Mouse (Mus musculus) lung, postnatal 0 days (tissue): ENCODE results near the gene Ino80b. TPM values are rescaled to one million over a fixed set of nuclear protein-coding genes. Genes with fewer than 3 reads are reported as not detected.

Experiments
- ATAC-seq: fragments of 200-750 bp; cut with Nextera tagmentation; 2 replicates; pipeline ENCODE4 v1.8.0; 2017; ENCODE audit warnings: moderate library complexity
- DNase-seq: peaks from one replicate; pipeline ENCODE4 v3.0.0-alpha.2; 2016; ENCODE audit warnings: low spot score
- H3K27ac ChIP-seq: fragments of 300-500 bp; sonication (generic); 2 replicates; pipeline ENCODE4 v1.5.1; 2014; ENCODE audit warnings: antibody characterized with exemption, mild to moderate bottlenecking, low read length, mixed read lengths
- H3K27me3 ChIP-seq: fragments of 300-500 bp; sonication (generic); replicated peaks from 2 replicates; pipeline ENCODE4 v1.6.1; 2014; ENCODE audit warnings: low read length, mixed read lengths; ENCODE audit not compliant: insufficient read depth
- H3K36me3 ChIP-seq: fragments of 300-500 bp; sonication (generic); 2 replicates; pipeline ENCODE4 v1.6.1; 2014; ENCODE audit warnings: low read length, mixed read lengths; ENCODE audit not compliant: insufficient read depth
- H3K4me1 ChIP-seq: fragments of 300-500 bp; sonication (generic); 2 replicates; pipeline ENCODE4 v1.6.1; 2014; ENCODE audit warnings: antibody characterized with exemption, low read depth, low read length, mixed read lengths; ENCODE audit not compliant: insufficient read depth
- H3K4me2 ChIP-seq: fragments of 300-500 bp; sonication (generic); replicated peaks from 2 replicates; pipeline ENCODE4 v1.6.1; 2014; ENCODE audit warnings: low read depth, mild to moderate bottlenecking, low read length, moderate library complexity, mixed read lengths
- H3K4me3 ChIP-seq: fragments of 300-500 bp; sonication (generic); 2 replicates; pipeline ENCODE4 v1.5.1; 2014; ENCODE audit warnings: low read depth, low read length
- H3K9ac ChIP-seq: fragments of 300-500 bp; sonication (generic); replicated peaks from 2 replicates; pipeline ENCODE4 v1.6.1; 2014; ENCODE audit warnings: low read depth, mild to moderate bottlenecking
- H3K9me3 ChIP-seq: fragments of 300-500 bp; sonication (generic); 2 replicates; pipeline ENCODE4 v1.6.1; 2016; ENCODE audit warnings: low read length, mixed read lengths
- CTCF ChIP-seq: IDR thresholded peaks from 2 replicates; pipeline ENCODE4 v1.5.1; 2016; ENCODE audit warnings: antibody characterized with exemption, mild to moderate bottlenecking
- EP300 ChIP-seq: IDR thresholded peaks from 2 replicates; pipeline ENCODE4 v1.6.1; 2016; ENCODE audit warnings: antibody characterized with exemption, mild to moderate bottlenecking, control low read depth
- WGBS: fragments of 180-500 bp; shearing (Covaris S2); extraction: QIAGEN DNeasy Blood & Tissue Kit; methylation state at CpG from one replicate; pipeline ENCODE4 v1.1.7; 2014; 5-methylcytosine and 5-hydroxymethylcytosine counted together
- polyA plus RNA-seq: library from polyadenylated mRNA; unstranded; fragments of >200 nt; fragmentation: Nextera tagmentation; extraction: Ambion mirVana; gene quantifications from 2 replicates; pipeline ENCODE4 v1.2.1, GENCODE M21; 2015

Gene Ino80b
- polyA plus RNA-seq, 1 experiment from 2014 or later: 14.5 TPM

- WGBS: 40% methylated on average over 6 of the region's 6 CpGs
- Histone ChIP-seq H3K4me1 (no peaks in the 10 kb centered on the region), H3K4me3 (no peak overlapping the region), H3K27ac (no peak overlapping the region), H3K9ac (no peak overlapping the region), H3K9me3 (no peaks in the 10 kb centered on the region), H3K36me3 (no peaks in the 10 kb centered on the region), H3K4me2 (no peak overlapping the region), H3K27me3 (no peaks in the 10 kb centered on the region)
- TF ChIP-seq EP300: no peak
- no peak for TF ChIP-seq CTCF
- no peak for ATAC-seq
- DNase-seq: no peak
These were observed 29.3 kb downstream of the Ino80b start for GRCm38 (mm10) chr6:83095968-83096367.

- no peak overlapping the region for H3K9ac ChIP-seq
- H3K4me3 ChIP-seq: no peak overlapping the region
- peaks cover 5% of the 10 kb centered on the region; the same call in 1 of the 2 replicates for H3K4me1 ChIP-seq
- DNase-seq (no peak), ATAC-seq (peak; percentile 67)
- TF ChIP-seq CTCF (no peak), EP300 (no peak)
- H3K27me3 ChIP-seq: peaks cover 9% of the 10 kb centered on the region; the same call in 1 of the 2 replicates
- whole genome bisulfite sequencing: 18% methylated on average over 6 of the region's 6 CpGs
- H3K4me2 ChIP-seq: no peak overlapping the region
- no peaks in the 10 kb centered on the region for H3K9me3 ChIP-seq
- H3K27ac ChIP-seq: no peak overlapping the region
- H3K36me3 ChIP-seq: no peaks in the 10 kb centered on the region
These were observed 32.7 kb downstream of the Ino80b start for GRCm38 (mm10) chr6:83092416-83093127.

- ATAC-seq (no peak), DNase-seq (no peak)
- TF ChIP-seq CTCF: no peak
- no peak for TF ChIP-seq EP300
- H3K36me3 ChIP-seq: no peaks in the 10 kb centered on the region
- H3K9me3 ChIP-seq: no peaks in the 10 kb centered on the region
- peaks cover 5% of the 10 kb centered on the region for H3K4me1 ChIP-seq
- H3K4me2 ChIP-seq: peak overlapping the region; percentile 50
- no peak overlapping the region for H3K27ac ChIP-seq
- no peak overlapping the region for H3K9ac ChIP-seq
- H3K27me3 ChIP-seq: peaks cover 28% of the 10 kb centered on the region; the same call in 1 of the 2 replicates
- H3K4me3 ChIP-seq: peak overlapping the region; percentile 16
- 16% methylated on average over 9 of the region's 9 CpGs for WGBS
These were observed 37.3 kb downstream of the Ino80b start for GRCm38 (mm10) chr6:83087926-83088260.

GRCm38 (mm10) chr6:83087205-83087925 lies 37.9 kb downstream of the Ino80b start:
- 2% methylated on average over 47 of the region's 47 CpGs for WGBS
- no peaks in the 10 kb centered on the region for H3K36me3 ChIP-seq
- peak overlapping the region; percentile 50 for H3K4me2 ChIP-seq
- peaks cover 5% of the 10 kb centered on the region for H3K4me1 ChIP-seq
- H3K4me3 ChIP-seq: peak overlapping the region; percentile 16
- ATAC-seq (no peak; the same call in 1 of the 2 replicates), DNase-seq (no peak)
- H3K9me3 ChIP-seq: no peaks in the 10 kb centered on the region
- peaks cover 28% of the 10 kb centered on the region; the same call in 1 of the 2 replicates for H3K27me3 ChIP-seq
- no peak overlapping the region for H3K27ac ChIP-seq
- no peak overlapping the region for H3K9ac ChIP-seq
- TF ChIP-seq CTCF: no peak
- TF ChIP-seq EP300: no peak

GRCm38 (mm10) chr6:83086121-83087035 lies 38.9 kb downstream of the Ino80b start, which contains the start of gene Lbx2:
TSS of gene Lbx2 (plus strand) at chr6:83086367.
- Histone ChIP-seq H3K27me3 (peaks cover 28% of the 10 kb centered on the region; the same call in 1 of the 2 replicates), H3K27ac (no peak within 1 kb of the TSS), H3K4me2 (peak within 1 kb of the TSS; percentile 50), H3K4me1 (peaks cover 5% of the 10 kb centered on the region), H3K9me3 (no peaks in the 10 kb centered on the region), H3K9ac (no peak within 1 kb of the TSS), H3K36me3 (no peaks in the 10 kb centered on the region), H3K4me3 (peak within 1 kb of the TSS; percentile 16; the same call in 1 of the 2 replicates)
- TF ChIP-seq EP300: no peak
- TF ChIP-seq CTCF: no peak
- DNase-seq: no peak
- no peak for ATAC-seq
- WGBS: 3% methylated on average over 35 of the region's 42 CpGs
